Comparison of ENCODE assay signal across 27 mouse cellular contexts in genomic region chr4:97025446-97026040, GRCm38 (mm10).
DNase-seq lines count a peak whose midpoint lies in the region; ATAC-seq and TF ChIP-seq lines count a peak whose summit lies in the region.
"Had no signal": no experiment of that assay in that cellular context is flagged by ENCODE, and none has a peak within 500 bp of the region (broad histone marks: within the 10 kb centered on the region; RNA-seq: fewer than 3 reads in every experiment).

No protein-coding gene starts in this region.

- H3K9ac ChIP-seq in kidney, embryonic 15.5 days, result no peak overlapping the region
- H3K9ac ChIP-seq: embryonic facial prominence, embryonic 15.5 days; heart, embryonic 12.5 days; intestine, embryonic 15.5 days; limb, embryonic 12.5 days; liver, embryonic 15.5 days; midbrain, embryonic 12.5 days; neural tube, embryonic 15.5 days had no signal

- ATAC-seq in kidney, embryonic 15.5 days (replicated peaks; ENCODE audit: low FRiP score), result no peak
- ATAC-seq: forebrain, embryonic 16.5 days; hindbrain, embryonic 16.5 days; intestine, embryonic 15.5 days had no signal

- TF ChIP-seq POLR2A in kidney, adult 2 months (IDR thresholded peaks at IDR 0.05; ENCODE audit: low read depth, low read length), result no peak

- no peak overlapping the region for H3K4me3 ChIP-seq in kidney, adult 2 months (ENCODE audit: insufficient read depth, low read depth, low read length)
- no peak overlapping the region for H3K4me3 ChIP-seq in kidney, embryonic 15.5 days (replicated peaks)
- H3K4me3 ChIP-seq: embryonic facial prominence, embryonic 15.5 days; heart, embryonic 12.5 days; hindbrain, embryonic 10.5 days; intestine, embryonic 15.5 days; layer of hippocampus, adult 2 months; limb, embryonic 12.5 days; liver, embryonic 15.5 days; midbrain, embryonic 12.5 days; neural tube, embryonic 15.5 days had no signal

- DNase-seq in adrenal gland, adult 2 months, result peak; percentile 14
- DNase-seq in adrenal gland, postnatal 36 days, result no peak
- peak; percentile 4 for DNase-seq in kidney, adult 2 months
- DNase-seq in Muller cell, postnatal 12 days (ENCODE audit: inconsistent ontology term), result peak; percentile 19
- DNase-seq in lung, postnatal 10 days, result peak; percentile 2
- DNase-seq in thymus, postnatal 0 days (ENCODE audit: low spot score), result no peak
- no peak for DNase-seq in adrenal gland, postnatal 4 days (ENCODE audit: low spot score in 2 of 2)
- DNase-seq: cerebellum, adult 2 months; cerebellum, postnatal 25 days; embryo, embryonic 11 days; heart, postnatal 10 days; kidney, adult 9 months; kidney, postnatal 25 days; right cerebral cortex, adult 18-20 months; thymus, adult 2 months had no signal

- no peak overlapping the region for H3K27ac ChIP-seq in kidney, adult 2 months (ENCODE audit: insufficient read depth, low read depth, low read length)
- H3K27ac ChIP-seq in kidney, embryonic 15.5 days, result no peak overlapping the region
- H3K27ac ChIP-seq: embryonic facial prominence, embryonic 15.5 days; hindbrain, embryonic 10.5 days; intestine, embryonic 15.5 days; layer of hippocampus, adult 2 months; limb, embryonic 12.5 days; liver, embryonic 15.5 days; midbrain, embryonic 12.5 days; neural tube, embryonic 15.5 days had no signal

- no peak overlapping the region for H3K4me2 ChIP-seq in kidney, embryonic 15.5 days
- H3K4me2 ChIP-seq: embryonic facial prominence, embryonic 15.5 days; heart, embryonic 12.5 days; intestine, embryonic 15.5 days; limb, embryonic 12.5 days; liver, embryonic 15.5 days; midbrain, embryonic 12.5 days; neural tube, embryonic 15.5 days had no signal

- H3K9me3 ChIP-seq in kidney, embryonic 15.5 days (replicated peaks), result no peaks in the 10 kb centered on the region
- H3K9me3 ChIP-seq: embryonic facial prominence, embryonic 15.5 days; heart, embryonic 12.5 days; hindbrain, embryonic 10.5 days; intestine, embryonic 15.5 days; limb, embryonic 12.5 days; liver, embryonic 15.5 days; midbrain, embryonic 12.5 days; neural tube, embryonic 15.5 days had no signal

- 44% methylated on average over 4 of the region's 4 CpGs for WGBS in kidney, adult 2 months
- 41% methylated on average over 4 of the region's 4 CpGs for WGBS in kidney, embryonic 15.5 days

- H3K27me3 ChIP-seq in kidney, adult 2 months (replicated peaks; ENCODE audit: control insufficient read depth, insufficient read depth, low read length), result no peaks in the 10 kb centered on the region
- no peaks in the 10 kb centered on the region for H3K27me3 ChIP-seq in kidney, embryonic 15.5 days
- H3K27me3 ChIP-seq: embryonic facial prominence, embryonic 15.5 days; heart, embryonic 12.5 days; intestine, embryonic 15.5 days; limb, embryonic 12.5 days; liver, embryonic 15.5 days; midbrain, embryonic 12.5 days; neural tube, embryonic 15.5 days had no signal

- H3K4me1 ChIP-seq in kidney, adult 2 months (ENCODE audit: control insufficient read depth, insufficient read depth, low read length), result no peaks in the 10 kb centered on the region
- H3K4me1 ChIP-seq in kidney, embryonic 15.5 days, result no peaks in the 10 kb centered on the region
- H3K4me1 ChIP-seq: embryonic facial prominence, embryonic 15.5 days; heart, embryonic 12.5 days; hindbrain, embryonic 10.5 days; intestine, embryonic 15.5 days; limb, embryonic 12.5 days; liver, embryonic 15.5 days; neural tube, embryonic 15.5 days had no signal

- no peak for TF ChIP-seq CTCF in kidney, adult 2 months (conservative IDR thresholded peaks at IDR 0.05; ENCODE audit: insufficient read depth, insufficient read length, low read depth, low read length)

- no peaks in the 10 kb centered on the region for H3K36me3 ChIP-seq in kidney, adult 2 months (ENCODE audit: control insufficient read depth, insufficient read depth, low read length)
- no peaks in the 10 kb centered on the region for H3K36me3 ChIP-seq in kidney, embryonic 15.5 days
- H3K36me3 ChIP-seq: embryonic facial prominence, embryonic 15.5 days; heart, embryonic 12.5 days; hindbrain, embryonic 10.5 days; intestine, embryonic 15.5 days; limb, embryonic 12.5 days; liver, embryonic 15.5 days; midbrain, embryonic 12.5 days; neural tube, embryonic 15.5 days had no signal

Comparison
In these comparisons a context has a peak if more than half of its experiments do, and no peak if none do; other contexts are left out.
1. DNase-seq: peak in adrenal gland, adult 2 months (single experiment), kidney, adult 2 months (single experiment), Muller cell, postnatal 12 days (single experiment) and lung, postnatal 10 days (single experiment); none in adrenal gland, postnatal 36 days (0 of 2), thymus, postnatal 0 days (single experiment) and adrenal gland, postnatal 4 days (0 of 2).